Mouse (Mus musculus) bone marrow macrophage, adult 2 months (primary cell): Measurements from ENCODE around the gene Cnot8.
A peak's percentile ranks its signal among the peaks of the same experiment; 100 is the strongest.

ENCODE experiments used
- CTCF ChIP-seq: IDR thresholded peaks from 2 replicates; pipeline ENCODE4 v1.5.1; 2012; ENCODE audit warnings: low read depth, mild to moderate bottlenecking, low read length, moderate library complexity
- POLR2A ChIP-seq: IDR thresholded peaks from 2 replicates; pipeline ENCODE4 v1.6.1; 2012; ENCODE audit warnings: mild to moderate bottlenecking, low read depth, low read length, borderline replicate concordance

DNA sequence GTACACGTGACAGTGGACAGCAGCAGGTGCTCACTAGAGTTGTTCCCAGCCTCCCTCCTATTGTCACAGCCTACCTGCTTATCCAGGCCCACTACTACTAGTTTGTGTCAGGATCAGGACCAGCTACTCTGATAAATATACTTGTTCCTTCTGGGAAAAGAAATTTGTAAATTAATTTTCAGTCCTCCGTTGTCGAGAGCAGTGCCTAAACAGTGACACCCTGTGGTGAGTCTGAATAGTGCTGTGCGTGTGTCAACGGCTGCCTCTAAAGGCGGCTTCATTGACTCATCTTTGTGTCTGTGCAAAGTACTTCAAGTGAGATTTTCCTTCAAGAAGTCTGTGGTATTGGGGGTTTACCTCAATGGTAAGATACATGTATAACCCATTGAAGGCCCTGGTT, 46.5 kb upstream of the Cnot8 start:
- no peak for TF ChIP-seq POLR2A
- peak; percentile 63 for TF ChIP-seq CTCF
